Mouse (Mus musculus) MEL (cell line): Measurements from ENCODE around the gene Lsp1.

Experiments used
- ETS1 ChIP-seq: IDR thresholded peaks from 2 replicates; pipeline ENCODE4 v1.6.1; 2012; ENCODE audit warnings: low read depth, mild to moderate bottlenecking, inconsistent platforms, low read length, improper control_type of control experiment, moderate library complexity
- HCFC1 ChIP-seq: IDR thresholded peaks from 2 replicates; pipeline ENCODE4 v1.6.1; 2012; ENCODE audit warnings: low read depth, mild to moderate bottlenecking, inconsistent platforms, low read length, improper control_type of control experiment, moderate library complexity
- MXI1 ChIP-seq: IDR thresholded peaks from 2 replicates; pipeline ENCODE4 v1.6.1; 2011; ENCODE audit warnings: mild to moderate bottlenecking, low read depth, low read length, improper control_type of control experiment
- MYC ChIP-seq: IDR thresholded peaks from 2 replicates; pipeline ENCODE4 v1.6.1; 2011; ENCODE audit warnings: low read depth, mild to moderate bottlenecking, low read length, improper control_type of control experiment, moderate library complexity
- NELFE ChIP-seq: IDR thresholded peaks from 2 replicates; pipeline ENCODE4 v1.6.1; 2011; ENCODE audit warnings: low read depth, low read length, improper control_type of control experiment
- POLR2A ChIP-seq, 2 experiments: IDR thresholded peaks; 2 replicates each; pipeline ENCODE4 v1.6.1; 2011 to 2012; ENCODE audit warnings: low read length in 2 of 2, mild to moderate bottlenecking in 2 of 2, control low read depth in 1 of 2, improper control_type of control experiment in 1 of 2, low read depth in 1 of 2, moderate library complexity in 1 of 2; ENCODE audit not compliant: control insufficient read depth in 1 of 2, insufficient read depth in 1 of 2, poor library complexity in 1 of 2
- ZNF384 ChIP-seq: IDR thresholded peaks from 2 replicates; pipeline ENCODE4 v1.6.1; 2012; ENCODE audit warnings: low read depth, mild to moderate bottlenecking, inconsistent platforms, low read length, improper control_type of control experiment

DNA sequence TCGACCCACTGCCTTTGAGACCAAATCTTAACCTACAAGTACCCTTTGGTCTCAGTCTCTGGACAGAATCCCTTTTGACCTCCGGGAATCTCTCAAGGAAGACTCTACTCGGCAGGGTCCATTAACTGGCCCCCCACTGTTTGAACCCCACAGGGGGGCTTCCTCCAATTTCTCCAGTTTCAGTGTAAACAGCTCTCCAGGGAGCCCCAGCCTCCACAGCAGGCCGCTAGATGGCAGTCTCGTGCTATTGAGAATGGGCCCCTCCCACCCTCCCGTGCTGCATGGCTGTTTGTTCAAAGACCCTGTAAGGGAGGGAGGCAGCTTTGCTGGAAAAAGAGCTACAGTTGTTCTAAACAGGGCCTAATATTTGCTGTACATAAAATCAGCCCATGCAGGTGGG, 77.3 kb downstream of the Lsp1 start:
- TF ChIP-seq ETS1 (no peak), MXI1 (no peak), ZNF384 (no peak), HCFC1 (no peak), POLR2A (IDR thresholded peaks at IDR 0.05; ENCODE audit: control insufficient read depth in 1 of 2, insufficient read depth in 1 of 2, low read depth in 1 of 2, low read length in 2 of 2, poor library complexity in 1 of 2) (no peak), MYC (no peak), NELFE (no peak)
